Mouse (Mus musculus): ENCODE results near the gene Slc44a4. TPM values are rescaled to one million over a fixed set of nuclear protein-coding genes. Genes with fewer than 3 reads are reported as not detected.
A peak's percentile ranks its signal among the peaks of the same experiment; 100 is the strongest.

Slc44a4 gene
- polyA plus RNA-seq, 2 experiments: 0.09 TPM; not detected in 1

DNA sequence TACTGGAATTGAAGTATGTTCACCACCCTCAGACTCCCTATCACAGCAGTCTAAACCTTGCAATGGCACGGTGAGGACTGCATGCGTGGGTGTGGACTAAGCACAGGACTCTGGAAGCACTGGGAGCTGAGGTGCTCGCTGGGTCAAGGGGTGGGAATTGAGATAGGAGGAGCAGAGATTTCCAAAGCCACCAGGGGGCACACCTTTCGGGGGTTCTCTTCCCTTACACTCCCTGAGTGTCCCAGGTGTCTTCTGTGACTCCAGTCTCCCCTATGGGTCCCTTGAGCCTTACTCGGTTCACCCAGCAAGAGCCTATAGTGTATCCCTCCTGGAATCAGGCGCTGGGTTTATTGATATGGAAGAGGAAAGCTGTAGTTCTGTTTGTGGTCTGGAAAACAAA lies 8.7 kb downstream of the Slc44a4 start:
- no peaks in the 10 kb centered on the region for H3K9me3 ChIP-seq (ENCODE audit: control insufficient read depth, low read length)
- DNase-seq (ENCODE audit: low spot score) (no peak), ATAC-seq (ENCODE audit: low FRiP score, low read depth) (no peak)
- no peak for TF ChIP-seq POLR2A (IDR thresholded peaks at IDR 0.05; ENCODE audit: borderline replicate concordance, extremely low read depth, insufficient read depth, insufficient read length)
- no peaks in the 10 kb centered on the region; the same call in 1 of the 2 replicates for H3K4me1 ChIP-seq (ENCODE audit: control insufficient read depth, insufficient read depth, low read length)
- no peak overlapping the region for H3K4me2 ChIP-seq (replicated peaks; ENCODE audit: low read depth, low read length, severe bottlenecking)
- no peak overlapping the region for H3K9ac ChIP-seq (ENCODE audit: low read depth, low read length, severe bottlenecking)
- 47% methylated on average over 6 of the region's 6 CpGs for WGBS
- H3K36me3 ChIP-seq (ENCODE audit: control insufficient read depth, insufficient read depth, low read length): no peaks in the 10 kb centered on the region
- no peak overlapping the region for H3K4me3 ChIP-seq (replicated peaks; ENCODE audit: low read length)
- H3K27me3 ChIP-seq (ENCODE audit: control insufficient read depth, insufficient read depth, low read length): no peaks in the 10 kb centered on the region
- H3K27ac ChIP-seq (replicated peaks; ENCODE audit: low read depth, low read length): no peak overlapping the region

DNA sequence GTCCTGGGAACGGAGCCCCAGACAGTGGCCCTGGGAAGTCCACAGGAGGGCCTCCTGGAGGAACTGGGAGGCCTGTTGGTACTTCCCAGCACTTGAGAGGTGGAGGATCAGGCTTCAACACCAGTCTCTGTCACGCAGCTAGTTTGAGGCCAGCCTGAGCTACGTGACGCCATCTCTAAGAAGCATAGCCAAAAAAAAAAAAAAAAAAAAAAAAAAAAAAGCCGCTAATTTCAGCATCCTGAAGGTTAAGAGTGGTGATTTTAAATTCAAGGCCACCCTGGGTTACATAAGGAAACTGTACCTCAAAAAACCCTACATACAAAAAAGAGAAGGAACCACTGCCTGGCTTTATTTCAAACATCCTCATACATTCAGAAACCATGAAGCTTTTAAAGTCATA lies 10.0 kb downstream of the Slc44a4 start:
- H3K4me3 ChIP-seq (replicated peaks; ENCODE audit: low read length): no peak overlapping the region
- no peak overlapping the region for H3K9ac ChIP-seq (ENCODE audit: low read depth, low read length, severe bottlenecking)
- H3K4me1 ChIP-seq (ENCODE audit: control insufficient read depth, insufficient read depth, low read length): no peaks in the 10 kb centered on the region; the same call in 1 of the 2 replicates
- H3K36me3 ChIP-seq (ENCODE audit: control insufficient read depth, insufficient read depth, low read length): no peaks in the 10 kb centered on the region
- no peak overlapping the region for H3K4me2 ChIP-seq (replicated peaks; ENCODE audit: low read depth, low read length, severe bottlenecking)
- no peaks in the 10 kb centered on the region for H3K27me3 ChIP-seq (ENCODE audit: control insufficient read depth, insufficient read depth, low read length)
- no peak overlapping the region for H3K27ac ChIP-seq (replicated peaks; ENCODE audit: low read depth, low read length)
- WGBS: 72% methylated on average over 5 of the region's 5 CpGs
- no peaks in the 10 kb centered on the region for H3K9me3 ChIP-seq (ENCODE audit: control insufficient read depth, low read length)
- ATAC-seq (ENCODE audit: low FRiP score, low read depth) (no peak), DNase-seq (ENCODE audit: low spot score) (no peak)
- TF ChIP-seq POLR2A (IDR thresholded peaks at IDR 0.05; ENCODE audit: borderline replicate concordance, extremely low read depth, insufficient read depth, insufficient read length): no peak

DNA sequence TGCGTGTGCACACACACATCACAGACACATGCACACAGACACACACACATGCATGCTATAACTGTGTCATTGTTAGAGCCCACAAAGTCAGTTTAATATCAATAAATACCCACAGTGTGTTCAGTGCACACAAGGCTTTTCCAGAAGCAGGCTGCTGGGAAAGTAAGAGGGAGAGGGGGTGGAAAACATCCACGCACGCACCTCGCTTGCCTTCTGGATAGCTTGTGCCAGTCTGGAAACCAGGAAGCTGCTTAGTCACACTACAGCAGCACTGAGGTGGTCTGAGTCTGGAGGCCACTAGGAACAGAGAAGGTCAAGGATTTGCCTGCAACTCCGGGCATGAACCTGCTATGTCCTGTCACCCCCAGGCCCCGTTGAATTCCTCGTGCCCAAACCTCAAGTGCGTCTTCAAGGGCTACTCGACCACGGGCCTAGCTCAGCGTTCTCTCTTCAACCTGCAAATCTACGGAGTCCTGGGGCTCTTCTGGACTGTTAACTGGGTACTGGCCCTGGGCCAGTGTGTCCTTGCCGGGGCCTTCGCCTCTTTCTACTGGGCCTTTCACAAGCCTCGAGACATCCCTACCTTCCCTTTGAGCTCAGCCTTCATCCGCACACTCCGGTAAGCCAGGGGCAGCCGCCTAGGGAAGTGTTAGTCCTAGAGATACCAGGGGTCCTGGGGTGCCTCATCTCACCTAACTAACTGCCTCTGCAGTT lies 13.2 kb downstream of the Slc44a4 start:
- no peaks in the 10 kb centered on the region for H3K9me3 ChIP-seq (ENCODE audit: control insufficient read depth, low read length)
- ATAC-seq (ENCODE audit: low FRiP score, low read depth) (no peak), DNase-seq (ENCODE audit: low spot score) (no peak)
- H3K9ac ChIP-seq (ENCODE audit: low read depth, low read length, severe bottlenecking): no peak overlapping the region
- no peaks in the 10 kb centered on the region for H3K36me3 ChIP-seq (ENCODE audit: control insufficient read depth, insufficient read depth, low read length)
- H3K27me3 ChIP-seq (ENCODE audit: control insufficient read depth, insufficient read depth, low read length): no peaks in the 10 kb centered on the region
- H3K27ac ChIP-seq (replicated peaks; ENCODE audit: low read depth, low read length): no peak overlapping the region
- 84% methylated on average over 18 of the region's 18 CpGs for WGBS
- H3K4me2 ChIP-seq (replicated peaks; ENCODE audit: low read depth, low read length, severe bottlenecking): no peak overlapping the region
- H3K4me1 ChIP-seq (ENCODE audit: control insufficient read depth, insufficient read depth, low read length): peaks cover 5% of the 10 kb centered on the region
- H3K4me3 ChIP-seq (replicated peaks; ENCODE audit: low read length): no peak overlapping the region
- TF ChIP-seq POLR2A (IDR thresholded peaks at IDR 0.05; ENCODE audit: borderline replicate concordance, extremely low read depth, insufficient read depth, insufficient read length): no peak

DNA sequence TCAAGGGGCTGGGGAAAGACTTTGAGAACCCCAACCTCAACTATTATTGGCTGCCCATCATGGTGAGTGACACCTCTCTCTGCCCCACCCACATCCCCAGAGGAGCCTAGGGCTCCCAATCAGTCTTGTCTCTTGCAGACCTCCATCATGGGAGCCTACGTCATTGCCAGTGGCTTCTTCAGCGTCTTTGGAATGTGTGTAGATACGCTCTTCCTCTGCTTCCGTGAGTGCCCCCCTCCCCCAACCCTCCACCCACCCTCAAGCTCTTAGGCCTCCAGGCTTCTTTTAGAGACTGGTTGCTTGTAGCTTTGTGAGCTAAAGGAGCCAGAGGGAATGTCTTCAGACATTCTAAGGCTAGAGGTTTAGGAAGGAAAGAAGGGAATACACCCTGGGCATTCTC lies 14.6 kb downstream of the Slc44a4 start:
- Histone ChIP-seq H3K9ac (ENCODE audit: low read depth, low read length, severe bottlenecking) (no peak overlapping the region), H3K36me3 (ENCODE audit: control insufficient read depth, insufficient read depth, low read length) (no peaks in the 10 kb centered on the region), H3K27me3 (ENCODE audit: control insufficient read depth, insufficient read depth, low read length) (no peaks in the 10 kb centered on the region), H3K4me2 (replicated peaks; ENCODE audit: low read depth, low read length, severe bottlenecking) (no peak overlapping the region), H3K4me1 (ENCODE audit: control insufficient read depth, insufficient read depth, low read length) (peaks cover 5% of the 10 kb centered on the region), H3K9me3 (ENCODE audit: control insufficient read depth, low read length) (no peaks in the 10 kb centered on the region), H3K27ac (replicated peaks; ENCODE audit: low read depth, low read length) (no peak overlapping the region), H3K4me3 (replicated peaks; ENCODE audit: low read length) (no peak overlapping the region)
- no peak for DNase-seq (ENCODE audit: low spot score)
- no peak for TF ChIP-seq POLR2A (IDR thresholded peaks at IDR 0.05; ENCODE audit: borderline replicate concordance, extremely low read depth, insufficient read depth, insufficient read length)
- 66% methylated on average over 4 of the region's 4 CpGs for WGBS
- ATAC-seq (ENCODE audit: low FRiP score, low read depth): no peak

DNA sequence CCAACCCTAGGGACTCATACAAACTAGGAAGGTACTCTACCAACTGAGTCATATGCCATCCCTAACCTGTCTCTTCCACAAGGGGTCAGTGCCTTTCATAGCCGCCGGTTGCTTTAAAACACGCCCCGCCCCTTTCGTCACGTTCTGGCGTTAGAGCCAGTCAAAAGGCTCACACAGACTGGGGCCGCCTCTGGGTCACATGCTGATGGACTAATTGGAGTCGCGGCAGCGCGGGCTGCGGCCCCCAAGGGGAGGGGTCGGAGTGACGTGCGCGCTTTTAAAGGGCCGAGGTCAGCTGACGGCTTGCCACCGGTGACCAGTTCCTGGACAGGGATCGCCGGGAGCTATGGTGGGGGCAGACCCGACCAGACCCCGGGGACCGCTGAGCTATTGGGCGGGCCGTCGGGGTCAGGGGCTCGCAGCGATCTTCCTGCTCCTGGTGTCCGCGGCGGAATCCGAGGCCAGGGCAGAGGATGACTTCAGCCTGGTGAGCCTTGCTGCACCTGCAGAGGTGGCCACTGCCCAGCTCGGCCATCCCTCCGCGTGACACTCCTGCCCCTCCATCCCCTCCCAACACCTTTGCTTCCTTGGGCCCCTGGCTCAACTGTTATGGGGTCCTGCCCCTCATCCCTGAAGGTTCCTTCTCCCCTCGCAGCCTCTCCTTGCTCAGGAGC lies 16.9 kb downstream of the Slc44a4 start, which contains the start of gene Neu1:
Neu1 (plus strand) TSS at position 193 of the 674 bp plus-strand sequence.
- no peaks in the 10 kb centered on the region for H3K9me3 ChIP-seq (ENCODE audit: control insufficient read depth, low read length)
- ATAC-seq (ENCODE audit: low FRiP score, low read depth) (peak; percentile 97), DNase-seq (ENCODE audit: low spot score) (peak; percentile 97)
- under 1% methylated on average over 36 of the region's 38 CpGs for WGBS
- no peak within 1 kb of the TSS for H3K27ac ChIP-seq (replicated peaks; ENCODE audit: low read depth, low read length)
- H3K4me2 ChIP-seq (replicated peaks; ENCODE audit: low read depth, low read length, severe bottlenecking): peak within 1 kb of the TSS; percentile 96
- peak within 1 kb of the TSS; percentile 65 for H3K9ac ChIP-seq (ENCODE audit: low read depth, low read length, severe bottlenecking)
- peaks cover 12% of the 10 kb centered on the region for H3K36me3 ChIP-seq (ENCODE audit: control insufficient read depth, insufficient read depth, low read length)
- no peak for TF ChIP-seq POLR2A (IDR thresholded peaks at IDR 0.05; ENCODE audit: borderline replicate concordance, extremely low read depth, insufficient read depth, insufficient read length)
- H3K4me1 ChIP-seq (ENCODE audit: control insufficient read depth, insufficient read depth, low read length): peaks cover 5% of the 10 kb centered on the region
- H3K4me3 ChIP-seq (replicated peaks; ENCODE audit: low read length): peak within 1 kb of the TSS; percentile 68
- no peaks in the 10 kb centered on the region for H3K27me3 ChIP-seq (ENCODE audit: control insufficient read depth, insufficient read depth, low read length)

All from limb, embryonic 14.5 days (tissue).